Mouse (Mus musculus): ENCODE results near the gene Map3k21.
A peak's percentile ranks its signal among the peaks of the same experiment; 100 is the strongest.

The Map3k21 gene

DNA sequence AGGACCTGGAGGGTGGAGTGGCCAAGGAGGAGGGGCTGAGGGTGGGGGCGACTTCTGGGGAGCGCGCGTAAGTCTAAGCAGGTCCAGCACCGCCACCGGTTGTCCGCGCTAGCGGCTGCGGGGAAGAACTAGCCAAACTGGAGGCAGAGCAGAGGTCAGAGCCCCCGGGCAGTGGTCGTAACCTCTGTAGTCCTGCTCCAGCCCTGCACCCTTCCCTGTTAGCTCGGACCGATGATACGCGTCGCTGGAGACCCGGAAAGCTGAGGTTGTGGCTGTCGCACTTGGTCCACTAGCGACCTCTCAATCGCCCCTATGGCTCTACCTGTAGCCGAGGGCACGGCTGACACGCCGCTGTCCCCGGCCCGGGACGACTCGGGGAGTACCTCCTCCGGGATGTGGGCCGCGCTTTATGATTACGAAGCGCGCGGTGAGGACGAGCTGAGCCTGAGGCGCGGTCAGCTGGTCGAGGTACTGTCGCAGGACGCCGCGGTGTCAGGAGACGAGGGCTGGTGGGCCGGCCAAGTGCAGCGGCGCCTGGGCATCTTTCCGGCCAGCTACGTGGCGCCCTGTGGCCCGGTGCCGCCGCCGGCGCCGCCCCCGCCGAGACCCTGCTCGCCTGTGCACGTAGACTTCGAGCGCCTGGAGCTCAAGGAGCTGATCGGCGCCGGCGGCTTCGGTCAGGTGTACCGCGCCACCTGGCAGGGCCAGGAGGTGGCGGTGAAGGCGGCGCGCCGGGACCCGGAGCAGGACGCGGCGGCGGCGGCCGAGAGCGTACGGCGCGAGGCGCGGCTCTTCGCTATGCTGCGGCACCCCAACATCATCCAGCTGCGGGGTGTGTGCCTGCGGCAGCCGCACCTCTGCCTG, at the start of gene Map3k21:
Gene Map3k21, plus strand, starts transcription at position 86 of the 864 bp plus-strand sequence.
- no peak for DNase-seq (ENCODE audit: extremely low read depth, low read depth, low spot score)

DNA sequence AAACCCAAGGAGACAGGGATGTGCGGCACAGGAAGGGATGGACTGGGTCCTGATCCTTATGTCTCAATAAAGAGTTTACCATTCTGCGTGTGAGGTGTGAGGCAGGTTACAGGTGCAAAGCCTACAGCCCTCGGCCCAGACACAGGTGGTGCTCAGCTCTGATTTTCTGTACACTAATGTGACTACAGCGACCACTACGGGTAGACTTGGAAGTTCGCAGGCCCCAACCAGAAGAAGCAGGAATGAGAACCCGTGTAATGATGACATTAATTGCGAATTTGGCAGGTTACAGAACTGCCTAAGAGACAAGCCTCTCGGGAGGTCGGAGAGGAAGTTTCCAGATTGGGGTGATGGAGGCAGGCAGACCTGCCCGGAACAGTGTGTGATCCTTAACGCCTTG, 44.1 kb upstream of the Map3k21 start:
- no peak for DNase-seq (ENCODE audit: extremely low read depth, low read depth, low spot score)

DNA sequence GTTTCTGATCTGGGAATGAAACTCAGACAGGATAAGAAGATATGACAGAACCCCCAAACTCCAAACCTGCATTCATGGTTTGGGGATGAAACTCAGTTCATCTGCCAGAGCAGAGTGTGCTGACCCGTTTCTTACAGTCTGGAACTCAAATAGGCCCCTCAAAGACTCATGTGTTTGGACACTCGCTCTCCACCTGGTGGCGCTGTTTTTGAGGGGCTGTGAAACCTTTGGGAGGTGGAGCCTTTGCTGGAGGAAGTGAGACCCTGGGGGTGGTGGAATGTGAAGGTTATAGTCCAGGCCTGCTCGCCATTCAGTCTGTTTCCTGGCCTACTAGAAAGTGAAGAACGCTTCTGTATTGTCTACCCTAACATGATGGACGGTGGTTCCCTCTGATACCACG, 41.7 kb upstream of the Map3k21 start:
- no peak for DNase-seq (ENCODE audit: extremely low read depth, low read depth, low spot score)

DNA sequence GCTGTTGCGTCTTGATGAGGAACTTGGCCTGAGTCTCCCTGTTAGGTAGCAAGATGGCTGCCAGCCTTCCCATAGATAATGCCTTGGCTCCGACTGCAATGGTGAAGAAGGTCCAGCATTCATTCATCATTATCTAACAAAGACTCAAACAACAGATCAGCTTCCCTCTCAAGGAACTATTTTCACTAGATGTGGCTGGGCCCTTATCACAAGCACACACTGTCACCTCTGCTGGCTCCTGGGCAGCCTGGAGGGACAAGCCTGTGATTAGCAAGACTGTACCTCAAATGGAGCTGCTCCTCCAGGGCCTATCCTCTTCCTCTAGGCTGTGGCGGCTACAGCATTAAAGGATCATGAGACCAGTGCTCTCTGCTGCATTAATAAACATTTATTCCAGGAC, 40.5 kb upstream of the Map3k21 start:
- no peak for DNase-seq (ENCODE audit: extremely low read depth, low read depth, low spot score)

DNA sequence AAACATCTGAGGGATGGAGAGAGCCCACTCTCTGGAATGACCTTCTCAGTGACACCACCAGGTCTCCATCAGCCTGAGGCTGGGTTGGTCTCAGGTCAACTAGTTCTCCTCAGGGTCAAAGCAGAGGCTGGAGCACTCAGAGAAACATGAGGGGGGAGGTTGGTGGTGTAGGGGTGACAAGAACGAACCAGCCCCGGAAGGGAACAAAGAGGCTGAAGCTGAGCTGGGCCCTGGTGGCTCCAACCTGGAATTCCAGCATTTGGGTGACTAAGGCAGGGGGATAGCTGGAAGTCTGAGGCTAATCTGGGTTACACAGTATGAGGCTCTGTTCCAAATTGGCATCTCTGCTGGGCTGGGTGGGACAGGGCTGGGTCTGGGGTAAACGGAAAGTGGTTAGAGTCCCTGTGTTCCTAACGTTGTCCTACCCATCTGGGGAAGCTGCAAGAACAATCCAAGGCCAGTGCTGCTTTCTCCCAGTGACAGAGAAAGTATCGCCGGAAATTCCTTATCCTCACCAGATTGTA, 40.0 kb upstream of the Map3k21 start:
- DNase-seq (ENCODE audit: extremely low read depth, low read depth, low spot score) = no peak

DNA sequence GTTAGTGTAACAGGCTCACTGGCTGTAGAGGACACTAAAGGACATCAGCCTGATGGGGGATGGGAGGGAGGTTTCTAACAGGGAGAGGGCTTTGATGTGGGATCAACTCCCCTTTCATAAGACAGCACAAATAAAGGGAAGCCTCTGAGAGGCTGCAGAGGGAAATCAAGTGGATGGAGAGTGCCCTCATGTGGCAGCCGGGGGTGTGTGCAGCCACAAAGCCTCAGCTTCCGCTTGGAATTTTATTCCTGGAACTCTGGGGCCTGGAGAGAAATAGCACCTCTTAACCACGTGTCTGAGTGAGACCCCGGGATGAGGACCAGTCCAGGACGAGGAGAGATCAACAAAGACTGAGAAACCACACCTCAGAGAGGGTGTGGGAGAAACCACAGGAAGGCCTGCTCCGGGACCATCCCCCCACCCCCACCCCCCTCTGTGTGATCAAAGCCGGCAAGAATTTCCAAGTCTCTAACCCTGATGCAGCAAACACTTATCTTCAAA, 39.4 kb upstream of the Map3k21 start:
- DNase-seq (ENCODE audit: extremely low read depth, low read depth, low spot score) = no peak

DNA sequence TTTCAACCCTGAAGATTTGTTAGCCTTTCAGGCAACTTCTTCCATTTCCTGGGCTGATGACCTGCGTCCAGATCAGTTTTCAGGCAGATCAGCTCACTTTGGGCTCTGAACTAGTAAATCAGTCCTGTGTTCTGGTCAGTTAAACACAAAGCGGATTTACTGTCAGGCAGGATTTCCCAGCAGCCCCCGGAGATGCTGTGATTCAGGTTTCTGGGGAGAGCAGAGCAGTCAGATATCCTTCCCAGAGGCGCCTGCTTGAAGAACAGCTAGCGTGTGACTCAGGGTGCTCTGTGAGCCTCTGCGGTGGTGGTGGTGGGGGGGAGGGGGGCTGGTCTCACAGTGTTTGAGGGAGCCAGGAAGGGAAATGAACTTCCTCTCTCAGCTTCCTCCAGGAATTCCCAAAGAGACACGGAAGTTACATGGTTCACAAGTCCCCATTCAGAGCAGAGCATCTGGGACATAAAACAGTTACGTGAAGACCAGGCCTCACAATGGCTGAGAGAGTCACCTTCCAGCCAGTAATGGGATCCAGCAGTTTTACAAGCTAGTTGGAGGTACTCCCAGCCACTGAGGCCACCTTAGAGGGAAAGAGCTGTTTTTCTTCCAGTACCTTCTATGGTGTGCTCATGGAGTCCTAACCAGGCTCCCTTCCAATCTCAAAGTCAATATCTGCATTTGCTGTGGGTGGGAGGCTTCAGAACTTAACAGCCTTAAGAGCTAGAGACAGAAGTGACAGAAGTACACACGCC, 37.6 kb upstream of the Map3k21 start:
- DNase-seq (ENCODE audit: extremely low read depth, low read depth, low spot score) = no peak

DNA sequence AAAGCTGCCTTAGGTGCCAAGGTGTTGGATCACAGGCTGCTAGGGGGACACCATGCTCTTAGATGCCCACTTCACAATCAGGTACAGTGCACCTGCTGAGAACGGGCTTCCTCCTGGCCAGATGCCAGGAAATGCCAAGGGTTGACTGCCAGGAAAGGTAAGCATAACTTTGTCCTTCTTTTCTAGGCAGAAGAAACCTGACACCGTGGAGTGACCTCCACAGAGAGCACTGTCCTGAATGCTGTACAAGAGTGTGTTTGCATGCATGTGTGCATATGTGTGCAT, 37.1 kb upstream of the Map3k21 start:
- DNase-seq (ENCODE audit: extremely low read depth, low read depth, low spot score) = no peak

DNA sequence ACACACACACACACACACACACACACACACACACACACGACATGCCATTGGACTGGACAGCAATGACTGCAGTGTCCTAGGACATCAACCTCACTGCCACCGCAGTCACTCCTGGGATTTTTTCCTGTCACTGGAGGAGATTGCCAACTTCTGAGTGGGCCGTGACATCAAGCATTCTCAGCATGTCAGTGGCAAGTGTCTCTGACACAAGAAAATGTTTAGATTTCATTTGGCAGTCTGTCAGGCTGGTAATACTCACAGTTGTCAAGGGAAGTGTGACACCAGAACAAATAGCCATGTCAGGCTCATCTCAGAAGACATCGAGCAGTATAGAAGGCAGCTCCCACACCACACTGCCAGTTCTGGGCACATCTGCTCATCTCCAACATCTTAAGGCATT, 29.8 kb upstream of the Map3k21 start:
- DNase-seq (ENCODE audit: extremely low read depth, low read depth, low spot score) = no peak

DNA sequence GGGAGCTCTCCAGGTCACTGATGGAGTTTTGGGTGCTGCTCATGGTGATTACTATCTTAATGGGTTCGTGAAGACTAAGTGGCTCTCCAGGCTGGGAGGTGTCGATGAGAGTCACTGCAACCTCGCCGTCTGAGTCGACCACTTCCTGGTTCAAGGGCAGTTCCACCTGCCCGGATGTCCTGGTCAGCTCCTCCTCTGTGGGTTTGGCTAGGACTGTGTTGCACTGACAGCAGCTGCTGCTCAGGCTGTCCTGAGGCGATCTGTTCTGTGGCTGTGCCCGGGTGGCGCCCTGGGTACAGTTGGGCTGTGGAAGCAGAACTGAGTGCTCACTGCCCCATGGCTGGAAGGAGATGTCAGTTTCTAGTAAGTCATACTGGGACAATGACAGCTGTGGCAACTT, 22.7 kb upstream of the Map3k21 start:
- no peak for DNase-seq (ENCODE audit: extremely low read depth, low read depth, low spot score)

DNA sequence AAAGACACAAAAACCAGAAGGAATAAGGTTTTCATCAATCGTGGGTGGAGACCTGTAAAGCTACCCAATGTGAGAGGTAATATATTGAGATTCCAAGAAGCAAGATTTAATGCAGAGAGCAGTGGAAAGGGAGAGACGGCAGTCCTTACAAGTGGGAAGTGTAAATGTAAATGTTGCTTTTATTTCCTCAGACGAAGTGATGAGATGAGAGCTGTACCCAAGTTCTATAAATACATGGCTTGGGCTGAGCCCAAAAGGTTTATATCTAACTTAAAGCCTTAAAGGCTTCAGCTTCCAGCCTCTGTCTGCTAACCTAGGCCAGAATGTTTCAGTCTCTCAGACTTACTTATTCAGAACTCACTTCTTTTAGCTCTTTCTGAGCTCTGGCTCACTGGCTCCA, 20.3 kb upstream of the Map3k21 start:
- DNase-seq (ENCODE audit: extremely low read depth, low read depth, low spot score) = no peak

DNA sequence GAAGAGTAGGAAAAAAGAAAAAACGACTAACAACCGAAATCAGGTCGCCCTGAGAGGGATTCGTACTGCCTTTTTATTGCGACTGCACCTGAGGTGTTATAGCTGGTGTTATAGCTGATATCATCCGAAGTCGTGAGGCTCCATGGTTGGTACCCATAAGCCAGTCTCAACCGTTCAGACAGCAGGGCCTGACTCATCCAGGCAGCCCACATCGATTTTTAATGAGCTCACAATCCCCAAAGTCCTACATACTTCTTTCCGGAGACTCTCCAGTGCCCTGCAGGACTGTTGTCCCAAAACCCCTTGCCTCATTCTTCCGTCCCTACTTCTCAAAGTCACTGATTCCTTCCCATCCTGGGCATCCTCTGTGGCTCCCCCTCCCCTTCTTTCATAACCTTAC, 12.9 kb upstream of the Map3k21 start:
- DNase-seq (ENCODE audit: extremely low read depth, low read depth, low spot score) = no peak

DNA sequence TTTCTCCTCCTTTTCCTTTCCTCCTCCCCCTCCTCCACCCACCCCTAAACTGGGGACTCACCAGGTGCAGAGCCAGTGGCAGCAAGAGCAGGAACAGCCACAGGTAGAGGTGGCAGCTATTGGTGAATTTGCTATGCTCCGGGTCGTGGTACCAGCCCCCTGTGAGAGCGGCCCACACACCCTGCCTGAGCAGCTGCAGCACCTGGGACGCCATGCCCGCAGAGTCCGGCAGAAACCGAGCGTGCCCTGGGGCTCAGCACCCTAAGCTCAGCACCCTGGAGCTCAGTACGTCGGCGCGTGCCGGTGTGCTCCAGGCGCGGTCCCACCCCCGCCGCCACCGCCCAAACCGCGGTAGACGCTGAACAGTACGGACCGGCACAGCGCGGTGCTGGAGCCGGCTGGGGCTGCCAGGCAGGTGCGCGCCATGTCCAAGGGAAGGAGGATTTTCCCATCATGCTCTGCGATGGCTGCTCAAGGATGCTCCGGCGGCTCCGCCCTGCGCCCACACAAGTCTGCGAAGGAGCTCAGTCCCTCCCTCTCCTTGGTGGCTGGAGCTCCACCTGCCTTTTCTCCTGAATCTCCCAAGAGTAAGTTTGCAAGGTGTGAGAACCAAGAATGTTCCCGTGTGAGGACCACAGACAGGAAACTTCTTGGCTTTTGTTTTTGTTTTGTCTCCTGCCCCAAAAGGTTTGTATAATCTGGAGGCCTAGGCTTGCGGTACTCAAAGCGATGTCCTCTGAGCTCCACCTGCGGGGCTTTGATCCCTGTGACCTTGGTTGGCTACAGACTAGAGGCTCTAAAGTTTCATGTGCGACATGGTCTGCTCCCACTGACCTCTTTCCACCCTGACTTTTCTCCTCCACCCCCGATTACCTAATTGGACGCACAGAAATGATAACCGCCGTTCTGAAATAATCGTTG, 12.1 kb upstream of the Map3k21 start, which contains the start of gene Pcnx2:
Gene Pcnx2, minus strand, starts transcription at position 450 of the 921 bp plus-strand sequence.
- DNase-seq (ENCODE audit: extremely low read depth, low read depth, low spot score) = no peak

DNA sequence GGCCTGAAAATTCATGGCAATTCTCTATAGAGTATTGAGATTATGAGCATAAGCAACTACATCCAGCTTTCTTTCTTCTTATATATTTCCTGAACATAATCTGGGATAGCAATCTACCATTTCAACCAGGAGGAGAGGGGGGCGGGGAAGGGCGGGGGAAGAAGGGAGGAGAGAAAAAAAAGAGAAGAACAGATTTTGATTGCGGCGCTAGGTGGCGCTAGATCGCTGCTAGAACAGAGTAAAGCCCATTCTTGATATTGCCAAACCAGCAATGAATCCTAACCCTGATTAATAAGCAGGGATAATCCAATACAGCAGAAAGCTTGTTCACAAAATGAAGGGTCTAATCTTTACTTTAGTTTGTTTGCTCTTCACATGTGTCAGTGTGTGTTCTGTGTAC, 11.4 kb upstream of the Map3k21 start:
- no peak for DNase-seq (ENCODE audit: extremely low read depth, low read depth, low spot score)

DNA sequence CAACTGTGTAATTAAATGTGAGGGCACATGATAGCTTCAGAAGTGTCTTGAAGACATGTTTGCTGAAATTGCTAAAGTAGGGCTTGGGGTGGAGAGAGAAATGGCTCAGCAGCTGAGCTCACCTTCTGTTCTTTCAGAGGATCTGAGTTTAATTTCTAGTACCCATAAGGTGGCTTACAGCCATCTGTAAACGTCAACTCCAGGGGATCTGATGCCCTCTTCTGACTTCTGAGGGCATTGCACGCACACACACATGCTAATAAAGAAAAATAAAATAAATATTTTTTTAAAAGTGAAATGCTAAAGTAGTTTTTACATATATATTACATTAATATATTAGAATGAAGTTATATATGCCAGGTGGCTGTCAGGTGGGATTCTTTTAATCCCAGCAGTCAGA, 9.1 kb upstream of the Map3k21 start:
- no peak for DNase-seq (ENCODE audit: extremely low read depth, low read depth, low spot score)

DNA sequence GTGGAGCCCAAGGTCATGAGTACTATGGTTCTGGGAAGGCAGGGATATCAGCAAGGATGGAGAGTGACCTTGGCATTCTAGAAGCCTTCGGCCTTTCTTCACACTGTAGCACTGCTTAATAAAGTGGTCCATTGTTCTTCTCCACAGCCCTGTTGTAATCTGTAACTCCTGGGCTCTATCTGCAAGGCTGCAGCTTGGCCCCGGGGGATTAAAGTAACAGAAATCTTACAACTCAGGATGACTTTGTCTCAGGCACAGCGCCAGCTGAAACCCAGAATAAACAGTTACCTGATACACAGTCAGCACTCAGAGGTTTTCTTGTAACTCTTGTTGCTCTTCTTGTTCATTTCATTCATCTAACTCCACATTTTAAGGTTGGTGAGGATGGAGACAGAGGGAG, 7.7 kb upstream of the Map3k21 start:
- DNase-seq (ENCODE audit: extremely low read depth, low read depth, low spot score) = no peak

DNA sequence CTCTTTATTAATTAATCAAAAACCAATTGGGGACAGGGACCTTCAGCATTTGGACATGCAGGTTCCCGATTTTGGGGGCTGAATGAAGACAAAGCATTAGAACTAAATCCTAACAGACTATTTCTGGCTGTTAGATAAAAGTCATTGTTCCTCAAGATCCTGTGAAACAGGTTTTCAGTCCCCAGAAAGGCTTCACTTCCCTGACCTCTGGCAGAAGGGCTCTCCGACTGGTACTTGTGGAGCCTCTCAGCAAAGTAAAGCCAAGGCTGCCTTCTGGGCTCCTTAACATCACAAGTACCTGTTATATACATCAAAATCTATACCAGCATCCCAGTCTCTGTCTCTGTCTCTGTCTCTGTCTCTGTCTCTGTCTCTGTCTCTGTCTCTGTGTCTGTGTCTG, 4.9 kb upstream of the Map3k21 start:
- DNase-seq (ENCODE audit: extremely low read depth, low read depth, low spot score) = no peak

DNA sequence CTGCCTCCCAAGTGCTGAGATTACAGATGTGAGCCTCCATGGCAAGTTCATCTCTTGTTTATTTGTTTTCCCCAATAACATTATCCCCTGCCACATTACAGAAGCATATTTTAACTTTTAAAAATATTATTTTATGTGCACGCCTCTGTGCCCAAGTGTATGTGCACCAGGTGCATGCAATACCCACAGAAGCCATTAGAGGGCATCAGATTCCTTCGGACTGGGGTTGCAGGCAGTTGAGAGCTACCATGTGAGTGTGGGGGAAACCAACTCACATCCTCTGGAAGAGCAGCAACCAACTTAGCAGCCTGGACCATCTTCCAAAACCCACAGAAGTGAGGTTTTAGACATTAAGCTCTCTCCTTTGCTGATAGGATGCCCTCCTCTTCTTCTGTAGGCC, 2.9 kb upstream of the Map3k21 start:
- DNase-seq (ENCODE audit: extremely low read depth, low read depth, low spot score) = no peak

DNA sequence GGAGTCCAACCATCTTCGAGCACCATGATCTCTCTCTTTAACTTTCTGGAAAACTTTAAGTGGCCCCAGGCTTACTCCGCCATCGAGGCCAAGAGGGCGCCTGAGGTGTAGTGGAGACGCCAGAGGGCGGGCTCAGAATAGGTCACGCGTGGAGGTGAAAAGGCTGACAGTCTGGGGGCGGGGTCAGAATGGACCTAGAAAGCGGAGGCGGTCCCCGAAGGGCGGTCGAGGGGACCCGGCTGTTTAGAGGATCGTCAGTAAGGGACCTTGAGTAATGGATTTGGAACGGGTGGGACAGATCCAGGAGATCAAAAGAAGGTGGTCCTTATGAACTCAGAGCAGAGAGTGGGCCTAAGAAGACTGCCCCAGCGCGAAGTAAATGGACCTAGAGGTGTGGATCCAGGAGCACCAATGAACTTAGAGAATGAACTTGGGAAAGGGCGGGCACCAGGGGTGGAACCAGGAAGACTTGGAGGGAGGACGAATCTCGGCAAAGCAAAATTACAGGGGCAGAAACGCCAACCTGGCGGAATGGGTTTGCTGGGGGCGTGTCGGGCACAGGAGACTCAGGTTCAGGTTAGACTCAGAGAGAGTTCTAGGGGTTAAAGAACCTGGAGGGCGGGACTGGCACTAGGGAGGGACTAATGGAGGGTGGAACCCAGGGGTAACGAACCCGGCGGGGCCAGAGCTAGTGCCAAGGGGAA, 437 bp upstream of the Map3k21 start:
- peak; percentile 79 for DNase-seq (ENCODE audit: extremely low read depth, low read depth, low spot score)

DNA sequence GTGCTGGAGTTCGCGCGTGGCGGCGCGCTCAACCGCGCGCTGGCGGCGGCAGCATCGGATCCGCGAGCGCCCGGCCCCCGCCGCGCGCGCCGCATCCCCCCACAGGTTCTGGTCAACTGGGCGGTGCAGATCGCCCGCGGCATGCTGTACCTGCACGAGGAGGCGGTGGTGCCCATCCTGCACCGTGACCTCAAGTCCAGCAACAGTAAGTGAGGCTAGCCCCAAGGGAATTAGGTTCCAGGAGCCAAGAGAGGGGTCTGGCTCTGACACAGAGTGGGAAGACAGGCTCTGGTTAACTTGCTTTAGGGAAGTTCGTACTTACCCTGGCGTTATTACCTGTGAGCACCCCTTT, 955 bp downstream of the Map3k21 start:
- DNase-seq (ENCODE audit: extremely low read depth, low read depth, low spot score) = no peak

DNA sequence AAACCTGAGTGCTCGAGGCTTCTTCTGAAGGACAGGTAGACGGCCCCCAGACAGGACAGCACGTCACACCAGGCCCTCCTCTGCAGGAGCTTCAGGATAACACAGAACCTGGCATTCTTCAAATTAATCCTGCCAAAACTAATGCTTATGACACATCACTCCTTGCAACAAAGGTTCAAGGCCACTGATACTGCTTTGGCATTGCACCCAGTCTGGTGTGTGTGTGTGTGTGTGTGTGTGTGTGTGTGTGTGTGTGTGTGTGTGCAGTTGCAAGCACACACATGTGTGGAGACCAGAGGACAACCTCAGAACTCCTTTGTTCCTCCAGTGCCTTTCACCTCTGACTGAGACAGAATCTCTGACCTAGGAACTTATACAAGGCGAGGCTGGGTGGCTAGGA, 3.0 kb downstream of the Map3k21 start:
- no peak for DNase-seq (ENCODE audit: extremely low read depth, low read depth, low spot score)
